16 mouse cellular contexts compared by ENCODE assay signal in the genomic region with DNA sequence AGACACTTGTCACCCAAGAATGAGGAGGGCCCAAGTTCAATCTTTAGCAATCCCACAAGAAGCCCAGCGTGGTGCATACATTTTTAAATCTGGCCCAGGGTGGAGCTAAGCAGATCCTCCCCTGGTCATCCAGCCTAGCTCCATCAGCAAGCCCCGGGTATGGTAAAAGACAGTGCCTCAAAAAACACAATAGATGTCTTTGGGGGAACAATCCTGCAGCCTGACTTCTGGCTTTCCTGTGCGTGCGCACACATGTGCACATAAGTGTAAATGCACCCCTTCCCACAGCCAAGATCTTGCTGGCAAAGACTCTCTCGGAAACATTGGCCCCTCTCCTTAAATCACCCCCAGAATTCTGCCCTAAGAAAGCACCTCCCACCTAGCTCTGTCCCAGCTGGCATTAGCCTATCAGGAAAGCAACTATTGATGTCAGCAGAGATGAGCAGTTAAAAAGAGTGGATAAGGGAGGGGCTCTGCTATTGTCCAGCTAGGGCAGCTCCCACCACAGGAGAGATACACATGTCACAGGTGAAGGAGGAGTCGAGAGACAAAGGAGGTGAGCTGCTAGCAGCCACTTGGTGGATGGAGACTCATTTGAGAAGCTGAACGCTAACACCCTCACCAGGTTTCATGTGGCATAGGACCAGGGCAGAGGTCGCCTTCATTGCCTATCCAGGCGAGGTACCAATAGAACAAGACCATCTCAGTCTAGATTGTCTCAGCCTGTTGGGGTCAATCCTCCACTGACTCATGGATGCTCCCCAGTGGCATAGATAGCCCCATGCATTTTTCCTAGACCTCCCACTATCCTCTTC. TPM values are rescaled to one million over a fixed set of nuclear protein-coding genes. Genes with fewer than 3 reads are reported as not detected.
DNase-seq lines count a peak whose midpoint lies in the region; ATAC-seq and TF ChIP-seq lines count a peak whose summit lies in the region.
"Had no signal": no experiment of that assay in that cellular context is flagged by ENCODE, and none has a peak within 500 bp of the region (broad histone marks: within the 10 kb centered on the region; RNA-seq: fewer than 3 reads in every experiment).

No protein-coding gene starts in this region.

- no peaks in the 10 kb centered on the region for H3K27me3 ChIP-seq in forebrain, postnatal 0 days (ENCODE audit: insufficient read depth, low read length)
- peaks cover 25% of the 10 kb centered on the region; the same call in 1 of the 2 replicates for H3K27me3 ChIP-seq in forebrain, embryonic 13.5 days
- no peaks in the 10 kb centered on the region for H3K27me3 ChIP-seq in intestine, postnatal 0 days (replicated peaks; ENCODE audit: control insufficient read depth, insufficient read depth, low read length)
- H3K27me3 ChIP-seq in intestine, embryonic 15.5 days (replicated peaks), result no peaks in the 10 kb centered on the region
- H3K27me3 ChIP-seq in embryonic facial prominence, embryonic 10.5 days (replicated peaks; ENCODE audit: low read depth, poor library complexity, severe bottlenecking), result peaks cover 24% of the 10 kb centered on the region
- H3K27me3 ChIP-seq: hindbrain, embryonic 15.5 days; kidney, embryonic 15.5 days; liver, embryonic 15.5 days; neural tube, embryonic 12.5 days had no signal

- no peak overlapping the region for H3K4me3 ChIP-seq in forebrain, postnatal 0 days (ENCODE audit: low read depth, low read length)
- no peak overlapping the region for H3K4me3 ChIP-seq in forebrain, embryonic 13.5 days
- H3K4me3 ChIP-seq in intestine, postnatal 0 days (ENCODE audit: low read depth, low read length), result no peak overlapping the region
- H3K4me3 ChIP-seq in intestine, embryonic 15.5 days (replicated peaks), result no peak overlapping the region
- H3K4me3 ChIP-seq in embryonic facial prominence, embryonic 10.5 days, result no peak overlapping the region
- H3K4me3 ChIP-seq: hindbrain, embryonic 15.5 days; kidney, embryonic 15.5 days; liver, embryonic 15.5 days; neural tube, embryonic 12.5 days had no signal

- ATAC-seq in forebrain, postnatal 0 days, result no peak
- ATAC-seq in forebrain, embryonic 13.5 days, result no peak
- ATAC-seq in intestine, postnatal 0 days, result no peak
- no peak for ATAC-seq in intestine, embryonic 15.5 days

- WGBS in forebrain, postnatal 0 days, result 75% methylated on average over 9 of the region's 9 CpGs
- WGBS in forebrain, embryonic 13.5 days, result 68% methylated on average over 9 of the region's 9 CpGs
- WGBS in intestine, postnatal 0 days, result 84% methylated on average over 9 of the region's 9 CpGs
- 76% methylated on average over 9 of the region's 9 CpGs for WGBS in intestine, embryonic 15.5 days
- WGBS in embryonic facial prominence, embryonic 10.5 days, result 76% methylated on average over 9 of the region's 9 CpGs

- no peaks in the 10 kb centered on the region for H3K36me3 ChIP-seq in forebrain, postnatal 0 days (ENCODE audit: insufficient read depth)
- no peaks in the 10 kb centered on the region for H3K36me3 ChIP-seq in forebrain, embryonic 13.5 days (ENCODE audit: poor library complexity, severe bottlenecking)
- no peaks in the 10 kb centered on the region for H3K36me3 ChIP-seq in intestine, postnatal 0 days (ENCODE audit: control insufficient read depth, insufficient read depth)
- no peaks in the 10 kb centered on the region for H3K36me3 ChIP-seq in intestine, embryonic 15.5 days
- H3K36me3 ChIP-seq in embryonic facial prominence, embryonic 10.5 days (replicated peaks), result no peaks in the 10 kb centered on the region
- H3K36me3 ChIP-seq: hindbrain, embryonic 15.5 days; kidney, embryonic 15.5 days; liver, embryonic 15.5 days; neural tube, embryonic 12.5 days had no signal

- DNase-seq in forebrain, postnatal 0 days, result no peak
- DNase-seq in right cerebral cortex, postnatal 10 days (ENCODE audit: low spot score in 2 of 2), result peak; percentile 16 to 20
- no peak for DNase-seq in right cerebral cortex, adult 2 months (ENCODE audit: low spot score in 2 of 2)
- peak; percentile 10 for DNase-seq in embryonic facial prominence, embryonic 10.5 days (ENCODE audit: low spot score)
- no peak for DNase-seq in embryo, embryonic 10.5 days (ENCODE audit: low spot score)
- DNase-seq: adrenal gland, adult 2 months; cerebellum, adult 2 months; gastrocnemius, postnatal 14 days; left cerebral cortex, postnatal 4 days had no signal

- TF ChIP-seq CTCF in forebrain, postnatal 0 days (IDR thresholded peaks at IDR 0.05; ENCODE audit: low read depth), result 0 out of 2 replicates have a peak, but pooled peaks have one; percentile 2
- TF ChIP-seq CTCF in intestine, postnatal 0 days (IDR thresholded peaks at IDR 0.05; ENCODE audit: low read depth), result 0 out of 2 replicates have a peak, but pooled peaks have one; percentile 7

- H3K4me2 ChIP-seq in forebrain, postnatal 0 days (ENCODE audit: low read depth), result no peak overlapping the region
- no peak overlapping the region for H3K4me2 ChIP-seq in forebrain, embryonic 13.5 days
- no peak overlapping the region for H3K4me2 ChIP-seq in intestine, postnatal 0 days (replicated peaks; ENCODE audit: low read depth)
- no peak overlapping the region for H3K4me2 ChIP-seq in intestine, embryonic 15.5 days (replicated peaks)
- H3K4me2 ChIP-seq: hindbrain, embryonic 15.5 days; kidney, embryonic 15.5 days; neural tube, embryonic 12.5 days had no signal

- H3K9me3 ChIP-seq in forebrain, postnatal 0 days (ENCODE audit: low read length), result no peaks in the 10 kb centered on the region
- H3K9me3 ChIP-seq in forebrain, embryonic 13.5 days (replicated peaks), result no peaks in the 10 kb centered on the region
- H3K9me3 ChIP-seq in intestine, postnatal 0 days (ENCODE audit: control insufficient read depth), result no peaks in the 10 kb centered on the region
- no peaks in the 10 kb centered on the region for H3K9me3 ChIP-seq in intestine, embryonic 15.5 days
- H3K9me3 ChIP-seq in embryonic facial prominence, embryonic 10.5 days, result no peaks in the 10 kb centered on the region
- H3K9me3 ChIP-seq: hindbrain, embryonic 15.5 days; kidney, embryonic 15.5 days; liver, embryonic 15.5 days; neural tube, embryonic 12.5 days had no signal

- no peak overlapping the region for H3K9ac ChIP-seq in forebrain, postnatal 0 days
- H3K9ac ChIP-seq in forebrain, embryonic 13.5 days, result no peak overlapping the region
- H3K9ac ChIP-seq in intestine, postnatal 0 days (ENCODE audit: low read depth, low read length), result no peak overlapping the region
- no peak overlapping the region for H3K9ac ChIP-seq in intestine, embryonic 15.5 days
- H3K9ac ChIP-seq: hindbrain, embryonic 15.5 days; kidney, embryonic 15.5 days; liver, embryonic 15.5 days; neural tube, embryonic 12.5 days had no signal

- no peak overlapping the region for H3K27ac ChIP-seq in forebrain, postnatal 0 days (ENCODE audit: low read depth, low read length)
- no peak overlapping the region for H3K27ac ChIP-seq in forebrain, embryonic 13.5 days
- H3K27ac ChIP-seq in intestine, postnatal 0 days (ENCODE audit: low read depth, low read length), result no peak overlapping the region
- H3K27ac ChIP-seq in intestine, embryonic 15.5 days, result no peak overlapping the region
- 0 out of 2 replicates have a peak overlapping the region, but pooled peaks have one; percentile 12 for H3K27ac ChIP-seq in embryonic facial prominence, embryonic 10.5 days (replicated peaks)
- H3K27ac ChIP-seq: hindbrain, embryonic 15.5 days; kidney, embryonic 15.5 days; liver, embryonic 15.5 days; neural tube, embryonic 12.5 days had no signal

- H3K4me1 ChIP-seq in forebrain, postnatal 0 days (ENCODE audit: insufficient read depth), result peaks cover 10% of the 10 kb centered on the region
- H3K4me1 ChIP-seq in forebrain, embryonic 13.5 days, result peaks cover 39% of the 10 kb centered on the region
- peaks cover 7% of the 10 kb centered on the region; the same call in 1 of the 2 replicates for H3K4me1 ChIP-seq in intestine, postnatal 0 days (replicated peaks; ENCODE audit: control insufficient read depth, insufficient read depth, low read length)
- peaks cover 14% of the 10 kb centered on the region for H3K4me1 ChIP-seq in intestine, embryonic 15.5 days (replicated peaks)
- H3K4me1 ChIP-seq in embryonic facial prominence, embryonic 10.5 days, result peaks cover 58% of the 10 kb centered on the region

RNA-seq across cellular contexts. Expression of a gene that starts 5.2 kb away (rescaled TPM):
- 52.5 and 61.1 TPM in 2 replicates for total RNA-seq in forebrain, postnatal 0 days (2014; rRNA removed)
- 13.9 and 16.6 TPM in 2 replicates for polyA plus RNA-seq in forebrain, postnatal 0 days (2015; fragmentation: Nextera tagmentation; extraction: Ambion mirVana)
- 5.2 and 5.4 TPM in 2 replicates for polyA plus RNA-seq in forebrain, embryonic 13.5 days (2015; fragmentation: Nextera tagmentation; extraction: Ambion mirVana)
- 6.4 and 6.7 TPM in 2 replicates for polyA plus RNA-seq in intestine, postnatal 0 days (2015; fragmentation: Nextera tagmentation; extraction: Ambion mirVana)
- polyA plus RNA-seq in intestine, embryonic 15.5 days (2015; fragmentation: Nextera tagmentation; extraction: Ambion mirVana), result 10.6 TPM in 2 replicates
- 3.9 and 4.5 TPM in 2 replicates for polyA plus RNA-seq in embryonic facial prominence, embryonic 10.5 days (2016; fragmentation: Nextera tagmentation; extraction: Ambion mirVana)

Comparison
In these comparisons a context has a peak if more than half of its experiments do, and no peak if none do; other contexts are left out.
1. DNase-seq: peak in right cerebral cortex, postnatal 10 days (2 of 2) and embryonic facial prominence, embryonic 10.5 days (single experiment); none in forebrain, postnatal 0 days (single experiment), right cerebral cortex, adult 2 months (0 of 2) and embryo, embryonic 10.5 days (single experiment).